Mouse (Mus musculus): ENCODE measurements around the gene Hfe2. TPM values are rescaled to one million over a fixed set of nuclear protein-coding genes. Genes with fewer than 3 reads are reported as not detected.

Hfe2 gene
- total and polyA plus RNA-seq, 3 experiments, result 0.11 to 0.23 TPM; not detected in 1

DNA sequence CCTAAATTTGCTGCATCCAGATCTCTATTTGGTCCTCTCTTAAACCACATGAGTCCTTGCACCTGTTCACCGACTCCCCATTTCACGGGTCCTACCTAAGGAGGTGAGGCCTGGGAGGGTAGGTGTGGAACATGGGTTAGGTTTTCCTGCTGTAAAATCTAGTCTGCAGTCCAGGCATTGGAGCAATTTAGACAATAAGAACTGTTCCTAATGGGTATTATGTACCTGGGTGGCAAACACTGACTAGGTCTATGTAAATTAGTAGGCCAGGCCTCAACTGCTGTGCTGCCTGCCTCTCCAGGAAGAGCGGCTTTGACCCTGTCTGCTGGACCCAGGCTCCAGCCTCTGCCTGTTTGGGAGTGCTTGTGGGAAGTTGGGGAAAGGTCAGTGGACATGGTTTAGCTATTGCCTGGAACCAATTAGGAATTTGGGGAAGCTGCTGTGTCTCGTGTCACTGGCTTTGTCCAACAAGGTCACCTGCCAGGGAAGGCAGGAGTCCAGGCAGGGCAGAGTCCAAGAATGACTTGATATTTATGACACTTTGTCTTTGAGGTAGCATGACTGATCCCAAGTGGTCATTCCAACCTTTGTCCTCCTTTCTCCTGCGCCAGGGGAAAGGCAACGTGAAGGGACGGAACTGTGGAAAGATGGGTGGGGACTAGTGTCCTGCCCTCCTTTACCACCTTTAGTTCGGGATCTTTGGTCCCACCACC is 50.5 kb downstream of the Hfe2 start:
- peak; percentile 73 for DNase-seq

DNA sequence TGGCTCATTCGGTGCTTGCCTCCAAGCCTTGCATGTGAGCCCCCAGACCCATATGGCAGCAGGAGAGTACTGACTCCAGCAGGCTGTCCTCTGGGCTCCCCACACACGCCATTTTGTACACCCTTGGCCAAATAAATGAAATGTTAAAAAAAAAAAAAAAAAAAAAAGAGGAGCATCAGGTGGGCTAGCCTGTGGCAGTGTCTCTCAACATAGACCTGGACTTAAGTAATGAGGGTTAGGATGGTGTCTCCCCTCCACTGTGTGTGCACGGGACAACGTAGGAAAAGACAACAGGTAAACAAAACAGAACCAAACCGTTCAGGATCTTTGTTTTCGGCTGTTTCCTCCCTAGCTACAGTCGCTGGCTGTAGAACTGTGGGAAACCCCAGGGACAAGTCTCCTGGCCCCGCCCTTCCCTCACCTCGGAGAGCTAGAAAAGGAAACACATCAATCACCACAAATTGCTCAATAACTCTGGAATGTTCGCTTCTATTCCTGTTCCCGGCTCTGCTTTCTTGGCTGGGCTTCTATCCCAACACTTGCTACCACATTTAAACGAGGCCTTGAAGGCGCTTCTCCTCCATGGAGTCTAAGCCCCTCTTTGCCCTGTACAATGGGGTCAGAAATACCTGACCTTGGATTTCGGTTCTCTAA is 51.2 kb downstream of the Hfe2 start:
- DNase-seq, result peak; percentile 89

- DNase-seq, result peak; percentile 94
These were observed 51.9 kb downstream of the Hfe2 start, which contains the start of gene Gm16253 for GRCm38 (mm10) chr3:96576690-96577541. Gm16253 (plus strand) TSS chr3:96576984.

DNA sequence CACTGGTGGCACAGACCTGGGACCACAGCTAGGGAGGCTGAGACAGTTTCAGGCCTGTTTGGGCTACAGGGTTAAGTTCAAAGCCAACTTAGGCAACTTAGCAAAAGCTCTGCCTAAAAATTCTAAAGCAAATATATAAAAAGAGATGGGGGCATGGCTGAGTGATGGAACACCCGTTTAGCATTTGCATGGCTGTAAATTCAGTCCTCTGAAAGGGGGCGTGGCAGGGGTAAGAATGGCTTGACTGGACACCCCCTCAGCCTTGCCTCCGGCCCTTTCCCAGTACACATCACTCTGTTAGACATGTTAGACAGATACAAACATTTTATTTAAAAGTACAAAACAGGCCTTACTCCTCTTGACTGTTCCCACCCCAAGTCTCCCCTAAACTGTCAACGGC is 52.6 kb downstream of the Hfe2 start:
- DNase-seq, result no peak

Other genes starting within 250 kb of the Hfe2 start
- gene Fcgr1, start 231.2 kb upstream of the Hfe2 start, total RNA-seq (2021), result 1 to 10 TPM; 1.9 to 2.1 TPM
- gene Fcgr1, start 231.2 kb upstream of the Hfe2 start, polyA plus RNA-seq (2012; rRNA removed), result 2.2 and 2.3 TPM in 2 replicates
- gene BC107364, start 72.9 kb upstream of the Hfe2 start, total RNA-seq (2021), result not detected
- gene BC107364, start 72.9 kb upstream of the Hfe2 start, polyA plus RNA-seq (2012; rRNA removed), result not detected in 2 replicates
- 100 to 1,000 TPM; 421 to 430 TPM for gene Txnip, start 32.8 kb downstream of the Hfe2 start, total RNA-seq (2021)
- gene Txnip, start 32.8 kb downstream of the Hfe2 start, polyA plus RNA-seq (2012; rRNA removed), result 390 and 481 TPM in 2 replicates
- gene Gm16253, start 51.8 kb downstream of the Hfe2 start, total RNA-seq (2021), result not detected
- gene Gm16253, start 51.8 kb downstream of the Hfe2 start, polyA plus RNA-seq (2012; rRNA removed), result not detected in 2 replicates
- 10 to 100 TPM; 32.5 to 38.5 TPM for gene Polr3gl, start 69.0 kb downstream of the Hfe2 start, total RNA-seq (2021)
- gene Polr3gl, start 69.0 kb downstream of the Hfe2 start, polyA plus RNA-seq (2012; rRNA removed), result 19.9 and 21.4 TPM in 2 replicates
- 1 to 10 TPM in 1 of 2 experiments, under 1 TPM in 1; 0.75 to 2.3 TPM for gene Ankrd34a, start 71.5 kb downstream of the Hfe2 start, total RNA-seq (2021)
- 1.8 and 2.0 TPM in 2 replicates for gene Ankrd34a, start 71.5 kb downstream of the Hfe2 start, polyA plus RNA-seq (2012; rRNA removed)
- gene Lix1l, start 76.0 kb downstream of the Hfe2 start, total RNA-seq (2021), result 10 to 100 TPM; 31.2 to 46.4 TPM
- 17.6 and 21.1 TPM in 2 replicates for gene Lix1l, start 76.0 kb downstream of the Hfe2 start, polyA plus RNA-seq (2012; rRNA removed)
- 10 to 100 TPM; 69.2 to 85.3 TPM for gene Rbm8a, start 104.8 kb downstream of the Hfe2 start, total RNA-seq (2021)
- gene Rbm8a, start 104.8 kb downstream of the Hfe2 start, polyA plus RNA-seq (2012; rRNA removed), result 1.3 and 2.3 TPM in 2 replicates
- gene Pex11b, start 110.2 kb downstream of the Hfe2 start, total RNA-seq (2021), result 10 to 100 TPM; 42.3 to 48.4 TPM
- 31.8 and 32.6 TPM in 2 replicates for gene Pex11b, start 110.2 kb downstream of the Hfe2 start, polyA plus RNA-seq (2012; rRNA removed)
- under 1 TPM; 0.21 to 0.35 TPM for gene Gm42957, start 110.3 kb downstream of the Hfe2 start, total RNA-seq (2021)
- gene Gm42957, start 110.3 kb downstream of the Hfe2 start, polyA plus RNA-seq (2012; rRNA removed), result 0.02 TPM in 1 of 2 replicates, not detected in the other
- gene Itga10, start 120.4 kb downstream of the Hfe2 start, total RNA-seq (2021), result 1 to 10 TPM; 1.3 to 1.9 TPM
- 1.3 and 1.6 TPM in 2 replicates for gene Itga10, start 120.4 kb downstream of the Hfe2 start, polyA plus RNA-seq (2012; rRNA removed)
- 1 to 10 TPM; 3.0 to 4.6 TPM for gene Ankrd35, start 145.0 kb downstream of the Hfe2 start, total RNA-seq (2021)
- gene Ankrd35, start 145.0 kb downstream of the Hfe2 start, polyA plus RNA-seq (2012; rRNA removed), result 1.5 and 3.3 TPM in 2 replicates
- 10 to 100 TPM; 20.3 to 24.5 TPM for gene Pias3, start 171.2 kb downstream of the Hfe2 start, total RNA-seq (2021)
- gene Pias3, start 171.2 kb downstream of the Hfe2 start, polyA plus RNA-seq (2012; rRNA removed), result 38.9 and 43.9 TPM in 2 replicates
- 1 to 10 TPM in 1 of 2 experiments, under 1 TPM in 1; 0.95 to 1.1 TPM for gene Nudt17, start 183.4 kb downstream of the Hfe2 start, total RNA-seq (2021)
- 2.3 and 2.5 TPM in 2 replicates for gene Nudt17, start 183.4 kb downstream of the Hfe2 start, polyA plus RNA-seq (2012; rRNA removed)
- 10 to 100 TPM; 28.9 to 32.8 TPM for gene Polr3c, start 202.5 kb downstream of the Hfe2 start, total RNA-seq (2021)
- gene Polr3c, start 202.5 kb downstream of the Hfe2 start, polyA plus RNA-seq (2012; rRNA removed), result 14.1 and 19.9 TPM in 2 replicates
- 10 to 100 TPM; 39.4 to 46.5 TPM for gene Rnf115, start 202.5 kb downstream of the Hfe2 start, total RNA-seq (2021)
- gene Rnf115, start 202.5 kb downstream of the Hfe2 start, polyA plus RNA-seq (2012; rRNA removed), result 9.9 and 12.5 TPM in 2 replicates

Data from adrenal gland, adult 2 months (tissue).